Mouse (Mus musculus) neutrophil, adult 65 days (primary cell): ENCODE data around the gene Olfr1448. TPM values are rescaled to one million over a fixed set of nuclear protein-coding genes. Genes with fewer than 3 reads are reported as not detected.

ENCODE experiments used
- total RNA-seq: library from RNA; stranded (reverse); gene quantifications from 2 replicates; pipeline ENCODE4 v1.2.4, GENCODE M21; 2023

Gene Olfr1448
- total RNA-seq = not detected in 2 replicates

GRCm38 (mm10) chr19:12924319-12924718 is at the start of gene Olfr1448:
Olfr1448 (minus strand) TSS chr19:12924419.

GRCm38 (mm10) chr19:12949958-12950357 is 25.7 kb upstream of the Olfr1448 start, which contains the start of gene Olfr1450:
Olfr1450 (plus strand) TSS chr19:12950258.

GRCm38 (mm10) chr19:12930540-12930939 is 6.3 kb upstream of the Olfr1448 start, which contains the start of gene Olfr1449:
Olfr1449 (plus strand) TSS chr19:12930840.

GRCm38 (mm10) chr19:12903643-12904042 is 20.6 kb downstream of the Olfr1448 start, which contains the start of gene Olfr1447:
Olfr1447 (minus strand) TSS chr19:12903743.

GRCm38 (mm10) chr19:12893424-12893823 is 30.8 kb downstream of the Olfr1448 start, which contains the start of gene Olfr1446:
Olfr1446 (minus strand) TSS chr19:12893524.

GRCm38 (mm10) chr19:12883555-12883954 is 40.7 kb downstream of the Olfr1448 start, which contains the start of gene Olfr1445:
Olfr1445 (plus strand) TSS chr19:12883855.

Other genes starting within 250 kb of the Olfr1448 start
- gene Olfr1443, start 246.3 kb downstream of the Olfr1448 start, total RNA-seq = not detected in 2 replicates
- not detected in 2 replicates for gene Keg1, start 228.6 kb downstream of the Olfr1448 start, total RNA-seq
- gene Cntf, start 158.8 kb downstream of the Olfr1448 start, total RNA-seq = 1.9 and 2.5 TPM in 2 replicates
- 53.4 and 64.8 TPM in 2 replicates for gene Zfp91, start 128.3 kb downstream of the Olfr1448 start, total RNA-seq
- gene Lpxn, start 128.2 kb downstream of the Olfr1448 start, total RNA-seq = 10.0 and 10.1 TPM in 2 replicates
- 0.66 TPM in 1 of 2 replicates, not detected in the other for gene Gm5244, start 77.7 kb downstream of the Olfr1448 start, total RNA-seq
- gene Olfr1444, start 67.1 kb downstream of the Olfr1448 start, total RNA-seq = not detected in 2 replicates
- gene Olfr1445, start 40.6 kb downstream of the Olfr1448 start, total RNA-seq = not detected in 2 replicates
- gene Olfr1446, start 30.9 kb downstream of the Olfr1448 start, total RNA-seq = not detected in 2 replicates
- gene Olfr1447, start 20.7 kb downstream of the Olfr1448 start, total RNA-seq = not detected in 2 replicates
- gene Olfr1449, start 6.4 kb upstream of the Olfr1448 start, total RNA-seq = not detected in 2 replicates
- not detected in 2 replicates for gene Olfr1450, start 25.8 kb upstream of the Olfr1448 start, total RNA-seq
- gene Olfr1451, start 70.6 kb upstream of the Olfr1448 start, total RNA-seq = not detected in 2 replicates
- gene Olfr1453, start 103.9 kb upstream of the Olfr1448 start, total RNA-seq = not detected in 2 replicates
- gene Olfr1454, start 136.2 kb upstream of the Olfr1448 start, total RNA-seq = not detected in 2 replicates
- gene Olfr1457, start 173.5 kb upstream of the Olfr1448 start, total RNA-seq = not detected in 2 replicates
- gene Olfr1458, start 182.4 kb upstream of the Olfr1448 start, total RNA-seq = not detected in 2 replicates
- gene Olfr1459, start 225.1 kb upstream of the Olfr1448 start, total RNA-seq = 0.09 and 0.11 TPM in 2 replicates
- not detected in 2 replicates for gene Olfr1461, start 238.6 kb upstream of the Olfr1448 start, total RNA-seq